Mouse (Mus musculus) megakaryocyte progenitor cell, adult 5-6 weeks (primary cell): Measurements from ENCODE around the gene Lifr. TPM values are rescaled to one million over a fixed set of nuclear protein-coding genes. Genes with fewer than 3 reads are reported as not detected.
A peak's percentile ranks its signal among the peaks of the same experiment; 100 is the strongest.

Source experiments
- ATAC-seq: replicated peaks from 2 replicates; pipeline ENCODE4 v1.8.0; 2016; ENCODE audit warnings: mild to moderate bottlenecking, moderate TSS enrichment, inconsistent platforms; ENCODE audit not compliant: poor library complexity
- total RNA-seq, 2 experiments: library from RNA; stranded (forward) in 1 of 2; stranded (reverse) in 1 of 2; fragments of 157-497, 149-512 nt in 1 of 2; fragments of 200-1000 nt in 1 of 2; gene quantifications; 2 replicates each; pipeline versions ENCODE4 v1.2.3 to v1.2.4; 2015 to 2017

Lifr gene
- total RNA-seq, 2 experiments from 2014 or later: 0.25 to 0.57 TPM

GRCm38 (mm10) chr15:7242161-7242850, 151.9 kb downstream of the Lifr start:
- peak; percentile 73 for ATAC-seq

Other genes starting within 250 kb of the Lifr start
- gene Osmr, start 215.6 kb upstream of the Lifr start, total RNA-seq (2015): not detected in 2 replicates
- not detected in 2 replicates for gene Osmr, start 215.6 kb upstream of the Lifr start, total RNA-seq (2017)